Mouse (Mus musculus) testis, adult 10 weeks (tissue): ENCODE results near the gene 9130008F23Rik. TPM values are rescaled to one million over a fixed set of nuclear protein-coding genes. Genes with fewer than 3 reads are reported as not detected.

Experiments
- polyA plus RNA-seq: library from polyadenylated mRNA; stranded (reverse); fragments of 350-450 nt; fragmentation: Illumina TruSeq; extraction: RNeasy Lipid Tissue Mini Kit (QIAGEN cat#74804); gene quantifications from one replicate; pipeline ENCODE4 v1.2.3, GENCODE M21; 2014; ENCODE audit warnings: low read depth, low replicate concordance

Gene 9130008F23Rik
- 0.18 TPM for polyA plus RNA-seq

DNA sequence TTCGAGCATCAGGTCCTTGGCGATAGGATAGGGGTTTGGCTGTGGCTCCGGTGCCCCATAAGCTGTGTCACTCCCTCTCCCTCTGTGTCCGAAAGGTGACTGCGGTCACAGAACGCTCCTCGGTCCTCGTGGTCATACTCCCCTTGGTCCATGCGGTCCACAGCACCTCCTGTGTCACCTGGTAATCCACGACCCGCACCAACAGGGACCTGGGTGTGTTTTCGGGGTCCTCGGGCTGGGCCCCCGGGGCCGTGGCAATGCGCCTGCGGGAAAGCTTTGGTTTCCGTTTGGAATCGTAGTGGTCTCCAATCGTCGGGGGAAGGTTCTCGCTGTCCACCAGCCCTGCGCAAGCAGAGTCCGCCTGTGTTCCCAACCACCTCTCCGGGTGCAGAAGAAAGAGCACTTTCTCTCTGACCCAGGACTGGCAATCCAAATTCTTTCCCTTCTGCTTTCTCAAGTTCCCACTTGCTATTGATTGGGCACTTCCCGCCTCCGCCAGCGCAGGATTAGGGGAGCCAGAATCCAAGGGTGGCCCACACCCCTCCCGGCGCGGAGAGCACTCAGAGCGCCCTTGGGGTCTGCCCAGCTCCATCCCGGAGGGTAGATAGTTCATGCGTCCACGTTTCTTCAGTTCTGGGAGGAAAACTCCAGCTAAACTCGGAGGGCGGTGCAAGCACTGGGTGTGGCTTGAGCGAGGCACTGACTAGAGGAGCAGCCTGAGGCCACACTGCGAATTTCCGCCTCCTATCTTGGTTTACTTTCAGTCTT lies at the start of gene 9130008F23Rik:
9130008F23Rik (minus strand) TSS at position 636 of the 768 bp plus-strand sequence.

DNA sequence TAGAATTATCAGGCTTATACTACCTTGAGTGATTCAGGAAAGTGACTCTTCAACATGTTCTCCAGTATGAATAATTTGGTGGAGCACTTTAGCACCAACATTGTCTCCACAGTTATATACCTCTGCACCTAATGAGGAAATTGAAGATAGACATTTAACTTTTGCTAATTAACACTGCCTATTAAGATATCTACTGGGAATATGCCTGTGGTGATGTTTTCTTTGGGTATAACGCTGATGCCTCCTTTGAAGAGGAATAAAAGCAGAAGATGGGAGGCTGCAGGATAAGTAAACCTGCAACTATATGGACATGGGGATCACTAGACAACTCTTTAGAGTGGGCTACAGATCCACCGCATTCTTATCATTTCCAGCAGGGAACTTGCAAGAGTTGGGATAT lies 33.9 kb upstream of the 9130008F23Rik start, which contains the start of gene Glyatl3:
Glyatl3 (minus strand) TSS at position 101 of the 400 bp plus-strand sequence.

Other genes starting within 250 kb of the 9130008F23Rik start
- not detected for gene Esp3, start 248.5 kb downstream of the 9130008F23Rik start, polyA plus RNA-seq
- not detected for gene Esp1, start 153.4 kb downstream of the 9130008F23Rik start, polyA plus RNA-seq
- 9,128 TPM for gene Crisp2, start 73.6 kb downstream of the 9130008F23Rik start, polyA plus RNA-seq
- gene Rhag, start 69.4 kb downstream of the 9130008F23Rik start, polyA plus RNA-seq, result not detected
- gene Glyatl3, start 33.8 kb upstream of the 9130008F23Rik start, polyA plus RNA-seq, result not detected
- gene Mut, start 54.1 kb upstream of the 9130008F23Rik start, polyA plus RNA-seq, result 19.6 TPM
- 77.4 TPM for gene Cenpq, start 54.5 kb upstream of the 9130008F23Rik start, polyA plus RNA-seq